Mouse (Mus musculus): ENCODE measurements around the gene Rgs10. TPM values are rescaled to one million over a fixed set of nuclear protein-coding genes. Genes with fewer than 3 reads are reported as not detected.

Gene Rgs10
- polyA plus RNA-seq, 1 experiment from 2014 or later, result 56.8 TPM

DNA sequence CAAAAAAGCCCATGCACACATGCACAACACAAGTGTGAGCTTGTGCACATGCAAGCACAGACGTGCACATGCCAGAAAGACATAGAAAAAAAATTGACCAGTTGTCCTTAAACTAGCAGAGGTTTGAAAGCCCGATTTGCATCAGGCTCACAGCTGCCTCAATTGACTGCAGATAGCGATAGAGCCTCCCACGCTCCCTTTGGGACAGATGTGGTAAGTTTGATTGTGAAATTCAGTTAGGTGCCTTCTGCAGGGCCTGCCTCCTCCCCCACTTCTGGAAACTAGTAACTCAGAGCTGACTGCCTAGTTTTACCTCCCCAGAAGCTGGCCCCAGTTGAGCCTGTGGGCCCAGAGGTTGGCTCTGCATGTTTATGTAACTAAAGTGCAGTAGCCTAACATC, 19.9 kb downstream of the Rgs10 start:
- no peak overlapping the region for H3K27ac ChIP-seq (ENCODE audit: low read depth, low read length)
- no peaks in the 10 kb centered on the region for H3K4me1 ChIP-seq (ENCODE audit: control insufficient read depth, insufficient read depth, low read length)
- ATAC-seq (ENCODE audit: low read depth), result no peak
- H3K9ac ChIP-seq (replicated peaks; ENCODE audit: low read depth, low read length), result no peak overlapping the region
- no peak overlapping the region for H3K4me3 ChIP-seq (ENCODE audit: low read depth, low read length)
- H3K9me3 ChIP-seq (ENCODE audit: control insufficient read depth, low read length), result no peaks in the 10 kb centered on the region
- H3K27me3 ChIP-seq (ENCODE audit: control insufficient read depth, insufficient read depth, low read length), result no peaks in the 10 kb centered on the region
- WGBS, result 83% methylated on average over 4 of the region's 4 CpGs
- H3K36me3 ChIP-seq (ENCODE audit: control insufficient read depth, insufficient read depth, low read length), result no peaks in the 10 kb centered on the region
- H3K4me2 ChIP-seq (ENCODE audit: low read depth, low read length), result no peak overlapping the region

DNA sequence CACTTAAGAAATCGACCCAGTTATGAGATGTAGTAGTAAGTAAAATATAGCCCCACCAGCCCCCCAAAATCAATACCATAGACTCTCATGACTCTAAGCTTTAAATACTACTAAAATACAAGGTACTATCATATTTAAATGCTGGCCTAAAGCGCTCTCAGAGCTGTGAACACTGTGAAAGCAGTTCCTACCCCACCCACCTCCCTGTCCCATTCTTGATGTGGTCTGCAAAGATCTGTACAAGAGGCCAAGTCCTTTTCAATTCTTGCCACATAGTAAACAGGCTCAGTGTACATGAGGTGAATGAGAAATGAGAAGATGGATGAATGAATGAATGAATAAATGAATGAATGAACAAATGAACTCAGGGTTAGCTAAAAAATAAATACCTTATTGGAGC, 21.5 kb downstream of the Rgs10 start:
- Histone ChIP-seq H3K4me1 (ENCODE audit: control insufficient read depth, insufficient read depth, low read length) (no peaks in the 10 kb centered on the region), H3K27me3 (ENCODE audit: control insufficient read depth, insufficient read depth, low read length) (no peaks in the 10 kb centered on the region), H3K4me3 (ENCODE audit: low read depth, low read length) (no peak overlapping the region), H3K36me3 (ENCODE audit: control insufficient read depth, insufficient read depth, low read length) (no peaks in the 10 kb centered on the region), H3K27ac (ENCODE audit: low read depth, low read length) (no peak overlapping the region), H3K4me2 (ENCODE audit: low read depth, low read length) (no peak overlapping the region), H3K9me3 (ENCODE audit: control insufficient read depth, low read length) (no peaks in the 10 kb centered on the region), H3K9ac (replicated peaks; ENCODE audit: low read depth, low read length) (no peak overlapping the region)
- 71% methylated on average over 2 of the region's 2 CpGs for WGBS
- ATAC-seq (ENCODE audit: low read depth), result no peak

DNA sequence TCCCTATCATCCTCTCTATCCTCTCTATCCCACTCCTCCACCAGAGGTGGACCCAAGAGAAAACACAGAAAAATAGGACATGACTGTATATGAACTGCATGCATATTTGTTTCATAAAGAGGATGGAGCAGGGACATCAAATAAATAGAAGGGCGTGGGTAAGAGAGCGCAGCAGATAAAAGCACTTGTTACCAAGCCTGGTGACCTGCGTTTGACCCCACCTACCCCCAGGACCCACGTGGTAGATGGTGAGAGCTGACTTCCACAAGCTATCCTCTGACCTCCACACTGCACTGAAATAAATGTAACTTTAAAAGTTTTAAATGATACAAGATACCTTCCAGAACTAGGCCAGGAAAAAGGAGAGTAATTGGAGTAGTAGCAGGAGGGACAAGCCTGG, 24.8 kb downstream of the Rgs10 start:
- 57% methylated on average over 4 of the region's 4 CpGs for WGBS
- H3K4me3 ChIP-seq (ENCODE audit: low read depth, low read length), result no peak overlapping the region
- H3K4me2 ChIP-seq (ENCODE audit: low read depth, low read length), result no peak overlapping the region
- H3K27me3 ChIP-seq (ENCODE audit: control insufficient read depth, insufficient read depth, low read length), result no peaks in the 10 kb centered on the region
- no peaks in the 10 kb centered on the region for H3K36me3 ChIP-seq (ENCODE audit: control insufficient read depth, insufficient read depth, low read length)
- no peaks in the 10 kb centered on the region for H3K4me1 ChIP-seq (ENCODE audit: control insufficient read depth, insufficient read depth, low read length)
- no peaks in the 10 kb centered on the region for H3K9me3 ChIP-seq (ENCODE audit: control insufficient read depth, low read length)
- H3K27ac ChIP-seq (ENCODE audit: low read depth, low read length), result no peak overlapping the region
- no peak overlapping the region for H3K9ac ChIP-seq (replicated peaks; ENCODE audit: low read depth, low read length)
- ATAC-seq (ENCODE audit: low read depth), result no peak

DNA sequence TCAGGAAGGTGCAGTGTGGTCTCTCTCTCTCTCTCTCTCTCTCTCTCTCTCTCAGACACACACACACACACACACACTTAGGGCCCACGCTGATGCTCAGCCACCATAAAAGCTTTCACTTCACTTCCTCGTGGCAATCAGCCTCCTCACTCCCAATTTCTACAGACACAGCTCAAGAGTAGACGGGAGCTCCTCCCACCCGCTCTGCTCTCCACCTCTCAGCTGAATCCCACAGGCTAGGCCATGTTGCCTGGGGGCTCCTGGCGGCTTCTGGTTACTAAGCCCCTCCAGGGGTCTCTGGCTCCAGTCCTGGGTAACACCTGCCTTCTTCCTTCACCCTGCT, 25.6 kb downstream of the Rgs10 start:
- Histone ChIP-seq H3K9ac (replicated peaks; ENCODE audit: low read depth, low read length) (no peak overlapping the region), H3K4me3 (ENCODE audit: low read depth, low read length) (no peak overlapping the region), H3K4me1 (ENCODE audit: control insufficient read depth, insufficient read depth, low read length) (no peaks in the 10 kb centered on the region), H3K36me3 (ENCODE audit: control insufficient read depth, insufficient read depth, low read length) (no peaks in the 10 kb centered on the region), H3K4me2 (ENCODE audit: low read depth, low read length) (no peak overlapping the region), H3K27ac (ENCODE audit: low read depth, low read length) (no peak overlapping the region), H3K27me3 (ENCODE audit: control insufficient read depth, insufficient read depth, low read length) (no peaks in the 10 kb centered on the region), H3K9me3 (ENCODE audit: control insufficient read depth, low read length) (no peaks in the 10 kb centered on the region)
- ATAC-seq (ENCODE audit: low read depth), result no peak
- 37% methylated on average over 5 of the region's 5 CpGs for WGBS

DNA sequence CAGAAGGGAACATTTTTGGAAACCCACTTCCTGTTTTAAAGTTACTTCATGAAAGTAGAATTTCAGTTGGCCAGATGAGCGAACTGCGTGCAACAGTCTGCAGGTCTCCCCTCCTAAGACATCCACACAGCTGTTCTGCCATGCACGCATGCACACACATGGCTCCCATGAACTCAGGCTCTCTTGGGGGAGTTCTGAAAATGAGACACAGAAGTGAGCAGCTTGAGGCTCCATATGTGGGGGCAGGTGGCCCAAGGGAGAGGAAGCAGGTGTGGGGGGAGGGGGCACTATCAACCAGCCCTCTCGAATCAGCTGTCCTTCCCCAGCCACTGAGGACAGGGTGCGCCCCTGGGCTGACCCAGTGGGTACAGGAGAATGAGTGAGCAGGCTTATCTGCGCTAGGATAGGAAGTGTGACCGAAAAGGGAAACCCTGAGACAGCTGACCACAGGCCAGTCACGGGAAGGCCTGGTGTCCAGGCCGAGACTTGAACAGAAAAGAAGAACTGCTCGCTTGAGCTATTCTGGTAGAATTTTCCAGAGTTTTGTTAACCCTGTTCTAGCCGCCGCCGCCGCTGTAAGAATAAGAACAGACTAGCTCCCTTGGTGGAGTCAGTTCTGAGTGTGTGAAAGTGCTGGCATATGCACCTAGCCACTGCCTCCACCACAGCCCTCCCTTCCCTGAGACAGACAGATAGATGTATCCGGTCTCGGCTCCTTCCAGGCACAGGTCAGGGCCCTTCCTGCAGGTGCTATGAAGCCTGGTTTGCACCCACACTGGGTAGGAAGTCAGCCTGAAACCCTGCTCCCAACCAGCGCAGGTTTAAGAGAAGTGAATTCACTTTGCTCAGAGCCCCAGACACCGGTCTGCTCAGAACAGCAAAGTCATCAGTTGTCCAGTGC, 26.2 kb downstream of the Rgs10 start:
- Histone ChIP-seq H3K9ac (replicated peaks; ENCODE audit: low read depth, low read length) (no peak overlapping the region), H3K4me2 (ENCODE audit: low read depth, low read length) (no peak overlapping the region), H3K4me3 (ENCODE audit: low read depth, low read length) (no peak overlapping the region), H3K36me3 (ENCODE audit: control insufficient read depth, insufficient read depth, low read length) (no peaks in the 10 kb centered on the region), H3K9me3 (ENCODE audit: control insufficient read depth, low read length) (no peaks in the 10 kb centered on the region), H3K27me3 (ENCODE audit: control insufficient read depth, insufficient read depth, low read length) (no peaks in the 10 kb centered on the region), H3K4me1 (ENCODE audit: control insufficient read depth, insufficient read depth, low read length) (no peaks in the 10 kb centered on the region), H3K27ac (ENCODE audit: low read depth, low read length) (no peak overlapping the region)
- WGBS, result 86% methylated on average over 18 of the region's 18 CpGs
- no peak for ATAC-seq (ENCODE audit: low read depth)

DNA sequence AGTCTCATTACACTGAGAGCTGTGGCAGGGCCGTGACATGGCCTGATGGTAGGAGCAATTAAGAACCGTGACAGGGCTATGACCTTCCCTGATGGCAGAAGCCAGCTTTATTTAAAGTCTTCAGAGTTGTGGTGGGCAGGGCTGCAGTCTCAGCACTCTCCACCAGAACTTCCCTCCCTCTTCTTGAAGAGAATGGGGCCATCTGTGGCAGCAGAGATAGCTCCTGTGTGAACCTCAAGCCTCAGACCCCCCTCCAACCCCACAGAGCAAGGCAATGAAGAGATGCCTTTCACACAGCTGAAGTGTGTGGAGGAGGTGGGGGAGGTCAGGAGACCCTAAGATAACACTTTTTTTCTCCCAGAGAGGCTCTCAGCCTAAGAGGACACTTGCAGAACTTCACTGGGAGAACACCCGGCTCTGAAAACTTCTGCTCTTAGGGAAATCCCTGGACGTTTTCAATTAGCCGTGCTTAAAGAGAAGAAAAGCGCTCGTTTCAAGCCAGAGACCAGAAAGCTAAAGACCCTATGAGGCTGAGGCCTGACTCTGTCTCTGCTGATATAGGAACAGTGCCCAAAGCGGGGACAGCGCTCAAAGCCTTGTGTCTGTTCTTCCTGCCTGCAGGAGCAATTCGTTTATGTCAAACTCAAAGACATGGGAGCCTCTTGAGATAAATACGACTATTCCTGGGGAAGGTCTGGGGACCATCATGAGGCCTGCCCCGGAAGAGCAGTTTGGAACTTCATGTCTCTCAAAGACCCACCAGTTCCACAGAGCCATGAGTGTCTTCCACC, 27.1 kb downstream of the Rgs10 start:
- Histone ChIP-seq H3K27ac (ENCODE audit: low read depth, low read length) (no peak overlapping the region), H3K4me2 (ENCODE audit: low read depth, low read length) (no peak overlapping the region), H3K9me3 (ENCODE audit: control insufficient read depth, low read length) (no peaks in the 10 kb centered on the region), H3K9ac (replicated peaks; ENCODE audit: low read depth, low read length) (no peak overlapping the region), H3K36me3 (ENCODE audit: control insufficient read depth, insufficient read depth, low read length) (no peaks in the 10 kb centered on the region), H3K27me3 (ENCODE audit: control insufficient read depth, insufficient read depth, low read length) (no peaks in the 10 kb centered on the region), H3K4me1 (ENCODE audit: control insufficient read depth, insufficient read depth, low read length) (no peaks in the 10 kb centered on the region), H3K4me3 (ENCODE audit: low read depth, low read length) (no peak overlapping the region)
- WGBS, result 50% methylated on average over 12 of the region's 12 CpGs
- ATAC-seq (ENCODE audit: low read depth), result no peak

DNA sequence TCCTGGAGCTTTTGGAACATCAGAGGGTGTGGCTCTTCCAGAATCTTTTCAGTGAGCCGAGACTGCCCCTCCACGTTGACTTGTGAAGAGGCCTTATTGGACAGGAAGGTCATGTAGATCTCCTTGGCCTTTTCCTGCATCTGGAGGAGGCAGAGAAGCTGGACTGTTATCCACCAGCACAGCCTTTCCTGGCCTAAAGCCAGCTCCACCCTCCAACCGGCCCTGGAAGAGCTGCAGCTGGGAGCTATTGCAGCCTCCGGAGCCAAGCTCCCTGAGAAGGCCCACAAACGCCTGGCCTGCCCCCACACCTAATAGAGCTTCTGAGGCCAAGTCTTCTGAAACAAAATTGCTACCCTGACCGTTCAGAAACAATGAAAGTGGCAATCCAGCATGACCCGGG, 29.6 kb downstream of the Rgs10 start:
- H3K36me3 ChIP-seq (ENCODE audit: control insufficient read depth, insufficient read depth, low read length), result no peaks in the 10 kb centered on the region
- WGBS, result 26% methylated on average over 7 of the region's 7 CpGs
- no peaks in the 10 kb centered on the region for H3K4me1 ChIP-seq (ENCODE audit: control insufficient read depth, insufficient read depth, low read length)
- no peak for ATAC-seq (ENCODE audit: low read depth)
- H3K27ac ChIP-seq (ENCODE audit: low read depth, low read length), result no peak overlapping the region
- no peaks in the 10 kb centered on the region for H3K27me3 ChIP-seq (ENCODE audit: control insufficient read depth, insufficient read depth, low read length)
- no peak overlapping the region for H3K4me3 ChIP-seq (ENCODE audit: low read depth, low read length)
- no peak overlapping the region for H3K4me2 ChIP-seq (ENCODE audit: low read depth, low read length)
- no peaks in the 10 kb centered on the region for H3K9me3 ChIP-seq (ENCODE audit: control insufficient read depth, low read length)
- no peak overlapping the region for H3K9ac ChIP-seq (replicated peaks; ENCODE audit: low read depth, low read length)

DNA sequence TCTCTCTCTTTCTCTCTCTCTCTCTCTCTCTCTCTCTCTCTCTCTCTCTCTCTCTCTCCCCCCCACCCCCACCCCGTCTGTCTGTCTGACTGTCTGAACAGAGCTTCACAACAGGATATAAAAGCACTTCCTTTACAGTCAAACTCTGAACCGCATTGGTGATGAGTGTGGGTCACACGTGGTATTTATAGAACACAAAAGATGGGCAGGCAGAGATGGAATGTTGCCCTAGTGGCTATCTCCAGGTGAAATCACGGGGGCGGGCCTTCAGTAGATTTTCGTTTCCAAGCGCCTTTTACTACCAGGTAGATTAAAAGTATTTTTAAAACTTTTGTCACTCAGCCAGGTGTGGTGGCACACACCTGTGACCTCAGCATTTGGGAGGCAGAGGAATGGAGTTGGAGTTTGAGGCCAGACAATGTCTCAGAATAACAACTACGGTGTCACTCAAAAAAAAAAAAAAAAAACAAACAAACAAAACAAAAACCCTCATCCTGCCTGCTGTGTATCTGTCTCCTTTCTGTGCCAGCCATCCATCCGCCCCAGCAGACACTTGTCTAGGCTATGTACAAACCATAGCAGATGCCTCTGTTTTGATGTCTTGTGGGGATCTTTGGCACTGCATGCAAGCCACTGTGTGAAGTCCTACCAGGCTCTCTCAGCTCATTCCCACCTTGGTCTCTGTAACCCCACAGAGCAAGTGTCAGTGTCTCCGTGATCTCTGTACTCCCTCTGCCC, 34.7 kb downstream of the Rgs10 start:
- WGBS, result 78% methylated on average over 10 of the region's 10 CpGs
- no peaks in the 10 kb centered on the region for H3K4me1 ChIP-seq (ENCODE audit: control insufficient read depth, insufficient read depth, low read length)
- no peak overlapping the region for H3K9ac ChIP-seq (replicated peaks; ENCODE audit: low read depth, low read length)
- no peaks in the 10 kb centered on the region for H3K36me3 ChIP-seq (ENCODE audit: control insufficient read depth, insufficient read depth, low read length)
- no peak overlapping the region for H3K4me3 ChIP-seq (ENCODE audit: low read depth, low read length)
- H3K27ac ChIP-seq (ENCODE audit: low read depth, low read length), result no peak overlapping the region
- H3K9me3 ChIP-seq (ENCODE audit: control insufficient read depth, low read length), result no peaks in the 10 kb centered on the region
- no peak for ATAC-seq (ENCODE audit: low read depth)
- no peaks in the 10 kb centered on the region for H3K27me3 ChIP-seq (ENCODE audit: control insufficient read depth, insufficient read depth, low read length)
- H3K4me2 ChIP-seq (ENCODE audit: low read depth, low read length), result no peak overlapping the region

Data from neural tube, embryonic 14.5 days (tissue).